10 mouse cellular contexts compared by ENCODE assay signal in genomic region chr11:75246589-75246988, GRCm38 (mm10). TPM values are rescaled to one million over a fixed set of nuclear protein-coding genes. Genes with fewer than 3 reads are reported as not detected.
DNase-seq lines count a peak whose midpoint lies in the region; ATAC-seq and TF ChIP-seq lines count a peak whose summit lies in the region.
"Had no signal": no experiment of that assay in that cellular context is flagged by ENCODE, and none has a peak within 500 bp of the region (broad histone marks: within the 10 kb centered on the region; RNA-seq: fewer than 3 reads in every experiment).

No protein-coding gene starts in this region.

- no peak for TF ChIP-seq CTCF in E14TG2a.4 (conservative IDR thresholded peaks at IDR 0.05; ENCODE audit: low read length)

- ATAC-seq in embryonic facial prominence, embryonic 14.5 days (ENCODE audit: low read depth) = no peak
- no peak for ATAC-seq in heart, embryonic 13.5 days (ENCODE audit: extremely low read depth, insufficient number of reproducible peaks, low FRiP score, low TSS enrichment)
- no peak for ATAC-seq in midbrain, embryonic 16.5 days

- H3K4me1 ChIP-seq in embryonic facial prominence, embryonic 14.5 days (ENCODE audit: control insufficient read depth, insufficient read depth, low read length) = peaks cover 17% of the 10 kb centered on the region; the same call in 1 of the 2 replicates
- peaks cover 56% of the 10 kb centered on the region for H3K4me1 ChIP-seq in embryonic facial prominence, embryonic 10.5 days
- peaks cover 76% of the 10 kb centered on the region for H3K4me1 ChIP-seq in E14TG2a.4 (replicated peaks; ENCODE audit: low read depth, low read length)
- H3K4me1 ChIP-seq in heart, embryonic 13.5 days = peaks cover 93% of the 10 kb centered on the region
- peaks cover 36% of the 10 kb centered on the region for H3K4me1 ChIP-seq in midbrain, embryonic 16.5 days (ENCODE audit: control insufficient read depth, insufficient read depth, low read length)

- no peak overlapping the region for H3K4me2 ChIP-seq in embryonic facial prominence, embryonic 14.5 days (ENCODE audit: low read depth, low read length)
- peak overlapping the region; percentile 21 for H3K4me2 ChIP-seq in heart, embryonic 13.5 days
- no peak overlapping the region for H3K4me2 ChIP-seq in midbrain, embryonic 16.5 days (ENCODE audit: low read length)
- H3K4me2 ChIP-seq: embryonic facial prominence, embryonic 15.5 days; hindbrain, embryonic 12.5 days had no signal

- H3K4me3 ChIP-seq in embryonic facial prominence, embryonic 14.5 days (ENCODE audit: low read depth, low read length) = no peak overlapping the region
- no peak overlapping the region for H3K4me3 ChIP-seq in embryonic facial prominence, embryonic 10.5 days
- peak overlapping the region; percentile 45 for H3K4me3 ChIP-seq in E14TG2a.4 (replicated peaks; ENCODE audit: low read length)
- H3K4me3 ChIP-seq in heart, embryonic 13.5 days = no peak overlapping the region
- H3K4me3 ChIP-seq in midbrain, embryonic 16.5 days (ENCODE audit: low read depth, low read length) = no peak overlapping the region
- H3K4me3 ChIP-seq: embryonic facial prominence, embryonic 15.5 days; hindbrain, embryonic 12.5 days had no signal

- peak; percentile 65 for DNase-seq in embryonic facial prominence, embryonic 14.5 days (ENCODE audit: low spot score)
- DNase-seq in embryonic facial prominence, embryonic 10.5 days (ENCODE audit: low spot score) = no peak
- DNase-seq in kidney, postnatal 36 days = peak; percentile 73 to 88
- DNase-seq in c-Kit-positive CD71-positive TER-119-positive erythroid progenitor cells, embryonic 14.5 days (ENCODE audit: low spot score) = no peak
- DNase-seq in T-cell, adult 2 months (ENCODE audit: low spot score) = no peak

- no peaks in the 10 kb centered on the region for H3K36me3 ChIP-seq in embryonic facial prominence, embryonic 14.5 days (ENCODE audit: control insufficient read depth, insufficient read depth, low read length)
- H3K36me3 ChIP-seq in embryonic facial prominence, embryonic 10.5 days (replicated peaks) = no peaks in the 10 kb centered on the region
- H3K36me3 ChIP-seq in E14TG2a.4 (ENCODE audit: insufficient read depth, low read length) = no peaks in the 10 kb centered on the region
- no peaks in the 10 kb centered on the region for H3K36me3 ChIP-seq in heart, embryonic 13.5 days
- no peaks in the 10 kb centered on the region for H3K36me3 ChIP-seq in midbrain, embryonic 16.5 days (ENCODE audit: control insufficient read depth, insufficient read depth, low read length)
- H3K36me3 ChIP-seq: embryonic facial prominence, embryonic 15.5 days; hindbrain, embryonic 12.5 days had no signal

- no peaks in the 10 kb centered on the region for H3K9me3 ChIP-seq in embryonic facial prominence, embryonic 14.5 days (ENCODE audit: control insufficient read depth, low read length)
- H3K9me3 ChIP-seq in embryonic facial prominence, embryonic 10.5 days = no peaks in the 10 kb centered on the region
- no peaks in the 10 kb centered on the region for H3K9me3 ChIP-seq in E14TG2a.4 (ENCODE audit: low read length)
- no peaks in the 10 kb centered on the region for H3K9me3 ChIP-seq in heart, embryonic 13.5 days
- H3K9me3 ChIP-seq in midbrain, embryonic 16.5 days (replicated peaks; ENCODE audit: control insufficient read depth, low read length, poor library complexity, severe bottlenecking) = no peaks in the 10 kb centered on the region
- H3K9me3 ChIP-seq: embryonic facial prominence, embryonic 15.5 days; hindbrain, embryonic 12.5 days had no signal

- 77% methylated on average over 8 of the region's 8 CpGs for WGBS in embryonic facial prominence, embryonic 14.5 days
- WGBS in embryonic facial prominence, embryonic 10.5 days = 88% methylated on average over 8 of the region's 8 CpGs
- 47% methylated on average over 8 of the region's 8 CpGs for WGBS in heart, embryonic 13.5 days
- 89% methylated on average over 8 of the region's 8 CpGs for WGBS in midbrain, embryonic 16.5 days

- no peak overlapping the region for H3K27ac ChIP-seq in embryonic facial prominence, embryonic 14.5 days (replicated peaks; ENCODE audit: low read depth, low read length)
- H3K27ac ChIP-seq in embryonic facial prominence, embryonic 10.5 days (replicated peaks) = no peak overlapping the region
- peak overlapping the region; percentile 75 for H3K27ac ChIP-seq in heart, embryonic 13.5 days (replicated peaks)
- H3K27ac ChIP-seq in midbrain, embryonic 16.5 days (ENCODE audit: low read length) = no peak overlapping the region
- H3K27ac ChIP-seq: embryonic facial prominence, embryonic 15.5 days; hindbrain, embryonic 12.5 days had no signal

- no peak overlapping the region for H3K9ac ChIP-seq in embryonic facial prominence, embryonic 14.5 days (ENCODE audit: low read depth, low read length)
- H3K9ac ChIP-seq in heart, embryonic 13.5 days = no peak overlapping the region
- no peak overlapping the region for H3K9ac ChIP-seq in midbrain, embryonic 16.5 days (ENCODE audit: low read depth, low read length)
- H3K9ac ChIP-seq: embryonic facial prominence, embryonic 15.5 days; hindbrain, embryonic 12.5 days had no signal

- no peaks in the 10 kb centered on the region for H3K27me3 ChIP-seq in embryonic facial prominence, embryonic 14.5 days (replicated peaks; ENCODE audit: control insufficient read depth, insufficient read depth, low read length)
- 0 out of 2 replicates have a peak, but pooled peaks cover 8% of the 10 kb centered on the region for H3K27me3 ChIP-seq in embryonic facial prominence, embryonic 10.5 days (replicated peaks; ENCODE audit: low read depth, poor library complexity, severe bottlenecking)
- peaks cover 33% of the 10 kb centered on the region for H3K27me3 ChIP-seq in E14TG2a.4 (ENCODE audit: insufficient read depth, low read length)
- no peaks in the 10 kb centered on the region for H3K27me3 ChIP-seq in heart, embryonic 13.5 days (replicated peaks)
- no peaks in the 10 kb centered on the region for H3K27me3 ChIP-seq in midbrain, embryonic 16.5 days (ENCODE audit: control insufficient read depth, insufficient read depth, low read depth, low read length)
- H3K27me3 ChIP-seq: embryonic facial prominence, embryonic 15.5 days had no signal

RNA-seq across cellular contexts. Expression of gene Rtn4rl1, which starts 53.0 kb away (rescaled TPM):
- polyA plus RNA-seq in embryonic facial prominence, embryonic 14.5 days (2014; fragmentation: Nextera tagmentation; extraction: Ambion mirVana) = 4.9 TPM in 2 replicates
- polyA plus RNA-seq in embryonic facial prominence, embryonic 10.5 days (2016; fragmentation: Nextera tagmentation; extraction: Ambion mirVana) = 1.5 and 2.1 TPM in 2 replicates
- 10.2 and 12.4 TPM in 2 replicates for polyA plus RNA-seq in heart, embryonic 13.5 days (2015; fragmentation: Nextera tagmentation; extraction: Ambion mirVana)
- polyA plus RNA-seq in midbrain, embryonic 16.5 days (2015; fragmentation: Nextera tagmentation; extraction: Ambion mirVana) = 17.8 and 19.7 TPM in 2 replicates

RNA-seq across cellular contexts. Expression of gene Dph1, which starts 55.5 kb away (rescaled TPM):
- 22.5 and 23.8 TPM in 2 replicates for polyA plus RNA-seq in embryonic facial prominence, embryonic 14.5 days (2014; fragmentation: Nextera tagmentation; extraction: Ambion mirVana)
- 24.9 and 29.2 TPM in 2 replicates for polyA plus RNA-seq in embryonic facial prominence, embryonic 10.5 days (2016; fragmentation: Nextera tagmentation; extraction: Ambion mirVana)
- 19.3 and 21.3 TPM in 2 replicates for polyA plus RNA-seq in heart, embryonic 13.5 days (2015; fragmentation: Nextera tagmentation; extraction: Ambion mirVana)
- 12.5 and 14.0 TPM in 2 replicates for polyA plus RNA-seq in midbrain, embryonic 16.5 days (2015; fragmentation: Nextera tagmentation; extraction: Ambion mirVana)

Comparison
In these comparisons a context has a peak if more than half of its experiments do, and no peak if none do; other contexts are left out.
1. DNase-seq: peak in embryonic facial prominence, embryonic 14.5 days (single experiment) and kidney, postnatal 36 days (2 of 2); none in embryonic facial prominence, embryonic 10.5 days (single experiment), c-Kit-positive CD71-positive TER-119-positive erythroid progenitor cells, embryonic 14.5 days (single experiment) and T-cell, adult 2 months (single experiment).